Mouse (Mus musculus): ENCODE data around the gene Grk2. TPM values are rescaled to one million over a fixed set of nuclear protein-coding genes. Genes with fewer than 3 reads are reported as not detected.
"Not testable (repeated sequence)": the region's sequence is repeated elsewhere in the genome, so short reads cannot be mapped to it uniquely, and the experiment has no call there.

The Grk2 gene
- polyA plus RNA-seq, 1 experiment from 2014 or later, result 74.9 TPM

DNA sequence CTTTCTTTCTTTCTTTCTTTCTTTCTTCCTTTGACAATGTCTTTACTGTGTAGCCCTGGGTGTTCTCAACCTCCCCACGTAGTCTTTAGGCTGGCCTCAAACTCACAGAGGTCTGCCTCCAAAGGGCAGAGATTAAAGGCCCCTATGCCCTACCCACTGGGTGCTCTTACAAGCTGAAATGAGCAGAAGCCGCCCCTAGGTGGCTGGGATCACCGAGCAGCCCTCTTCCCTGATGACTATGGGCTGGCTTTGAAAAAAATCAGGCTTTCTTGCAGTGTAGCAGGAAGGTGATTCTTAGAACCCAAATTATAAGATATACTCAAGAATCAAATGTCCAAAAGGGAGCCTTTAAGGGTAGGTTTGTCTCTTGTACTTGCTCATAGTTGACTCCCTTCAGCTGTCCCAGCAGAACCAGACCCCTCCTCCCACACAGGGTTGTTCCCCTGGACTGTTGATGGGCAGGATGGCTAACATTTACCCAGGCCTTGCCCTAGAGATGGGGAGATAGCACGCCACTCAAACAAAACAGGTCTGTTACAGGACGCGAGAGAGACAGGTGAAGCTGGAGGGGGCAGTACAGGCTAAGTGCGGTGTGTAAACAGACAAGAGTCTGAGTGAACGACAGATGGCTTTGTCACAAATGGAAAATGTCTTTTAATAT is 44.9 kb downstream of the Grk2 start:
- in situ Hi-C loops (cut with MboI; ENCODE audit: low pct_unique_long_range_greater_than_20kb), result no loop called here
- ATAC-seq (no peak), DNase-seq (ENCODE audit: low read depth, low spot score) (no peak)
- CTCF ChIA-PET, result interaction anchor here (1.2 to 1.5 kb wide), 2 partner anchors 23 to 54 kb away, joined by 3 to 4 read pairs; no protein-coding TSS in a partner anchor
- no peaks in the 10 kb centered on the region for H3K27me3 ChIP-seq
- TF ChIP-seq CTCF (IDR thresholded peaks at IDR 0.05), result no peak
- POLR2A ChIA-PET, result interaction anchor here (0.6 kb wide), 1 partner anchor 47 kb away, joined by 3 read pairs; the partner anchor contains the start of gene AC109138.7

DNA sequence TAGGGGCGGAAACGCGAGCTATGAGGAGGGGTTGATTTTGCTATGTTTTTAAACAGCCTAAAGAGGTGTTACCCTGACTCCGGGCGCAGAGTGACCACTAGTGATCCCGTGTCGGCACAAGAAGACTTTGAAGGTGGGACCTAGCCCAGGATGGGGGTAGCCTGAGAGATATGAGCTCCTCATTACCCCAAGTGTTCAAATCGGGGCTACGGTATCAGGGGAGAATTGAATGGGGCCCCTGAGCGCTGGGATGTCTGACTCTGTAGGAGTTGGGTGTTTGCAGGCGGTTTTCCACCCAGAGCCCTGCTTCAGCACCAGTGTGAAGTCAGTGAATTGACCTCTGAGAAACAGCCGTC is 48.1 kb downstream of the Grk2 start:
- no peak for TF ChIP-seq CTCF (IDR thresholded peaks at IDR 0.05)
- ATAC-seq (peak; percentile 8), DNase-seq (ENCODE audit: low read depth, low spot score) (no peak)
- in situ Hi-C loops (cut with MboI; ENCODE audit: low pct_unique_long_range_greater_than_20kb), result loop anchor here (5.0 to 10.0 kb wide), 2 partner anchors 54 to 157 kb away; no protein-coding TSS in a partner anchor
- ChIA-PET CTCF (interaction anchor here (0.7 to 3.0 kb wide), 18 partner anchors 9 to 232 kb away, joined by 3 to 12 read pairs (median 4); partner anchors contain the start of genes Grk2 and Ssh3), POLR2A (interaction anchor here (0.7 to 1.4 kb wide), 3 partner anchors 25 to 48 kb away, joined by 4 to 6 read pairs (median 4); partner anchors contain the start of gene Ankrd13d)
- no peaks in the 10 kb centered on the region for H3K27me3 ChIP-seq

DNA sequence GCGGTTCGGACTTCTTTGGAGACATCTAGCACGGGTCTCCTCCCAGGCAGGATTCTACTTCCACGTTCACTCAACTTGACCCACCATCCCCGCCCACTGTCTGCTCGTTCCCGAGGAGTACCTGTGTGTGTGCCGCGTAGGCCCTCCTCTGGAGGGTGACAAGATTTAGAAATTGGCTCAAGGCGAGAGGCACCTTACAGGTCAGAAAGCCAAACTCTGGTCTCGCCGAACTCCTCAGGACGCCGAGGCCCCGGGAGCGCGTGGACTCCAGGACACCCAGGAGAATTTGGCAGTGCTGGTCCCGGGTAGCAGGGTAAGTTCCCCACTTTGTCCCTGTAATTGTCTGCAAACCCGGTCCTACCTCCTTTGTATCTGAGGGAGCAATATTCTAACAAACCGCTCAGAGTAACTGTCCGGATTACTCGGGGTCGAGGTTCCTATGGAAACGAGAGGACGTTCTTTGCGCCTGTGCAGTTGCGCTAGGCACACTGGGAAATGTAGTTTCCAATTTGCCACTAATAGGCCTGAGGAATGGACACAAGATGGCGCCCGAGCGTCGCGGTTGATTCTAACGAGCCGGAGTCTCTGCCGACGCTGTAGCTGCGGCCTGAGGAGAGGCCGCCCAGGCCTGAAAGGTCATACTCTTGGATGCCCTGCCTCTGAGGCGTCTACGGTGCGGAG is 48.7 kb downstream of the Grk2 start:
- ChIA-PET CTCF (interaction anchor here (0.7 to 3.0 kb wide), 18 partner anchors 9 to 184 kb away, joined by 3 to 12 read pairs (median 4); partner anchors contain the start of genes Grk2 and Ssh3), POLR2A (interaction anchor here (0.6 to 1.4 kb wide), 5 partner anchors 20 to 58 kb away, joined by 3 to 6 read pairs (median 4); partner anchors contain the start of gene Ankrd13d)
- H3K27me3 ChIP-seq, result no peaks in the 10 kb centered on the region
- in situ Hi-C loops (cut with MboI; ENCODE audit: low pct_unique_long_range_greater_than_20kb), result loop anchor here (5.0 to 10.0 kb wide), 2 partner anchors 55 to 157 kb away; no protein-coding TSS in a partner anchor
- peak; percentile 85 for ATAC-seq
- DNase-seq (ENCODE audit: low read depth, low spot score), result peak; percentile 91
- peak; percentile 98 for TF ChIP-seq CTCF (IDR thresholded peaks at IDR 0.05)

DNA sequence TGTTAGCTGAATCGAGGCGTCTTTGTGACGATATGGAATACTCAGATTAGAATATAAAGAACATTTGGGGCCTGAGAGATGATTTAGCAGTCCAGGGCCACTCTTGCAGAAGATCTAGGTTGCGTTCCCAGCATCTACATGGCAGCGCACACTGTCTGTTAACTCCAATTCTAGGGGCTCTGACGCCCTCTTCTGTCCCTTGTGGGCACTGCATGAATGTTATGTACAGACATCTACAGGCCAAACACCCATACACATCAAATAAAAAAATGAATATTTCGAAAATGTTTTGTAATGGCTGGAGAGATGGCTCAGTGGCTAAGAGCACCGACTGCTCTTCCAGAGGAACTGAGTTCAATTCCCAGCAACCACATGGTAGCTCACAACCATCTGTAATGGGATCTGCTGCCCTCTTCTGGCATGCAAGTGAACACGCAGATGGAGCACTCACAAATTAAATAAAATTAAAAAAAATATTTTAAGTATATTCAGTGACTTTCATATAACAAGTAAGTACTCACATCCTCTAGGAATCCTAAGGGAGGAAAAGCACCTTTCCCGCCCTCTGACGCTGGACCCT is 50.3 kb downstream of the Grk2 start:
- ChIA-PET CTCF (interaction anchor here (0.9 to 3.0 kb wide), 8 partner anchors 11 to 68 kb away, joined by 3 to 16 read pairs (median 6); no protein-coding TSS in a partner anchor), POLR2A (no interaction called here)
- TF ChIP-seq CTCF (IDR thresholded peaks at IDR 0.05), result peak; percentile 71
- ATAC-seq, result no peak
- H3K27me3 ChIP-seq, result no peaks in the 10 kb centered on the region
- DNase-seq (ENCODE audit: low read depth, low spot score), result no peak
- in situ Hi-C loops (cut with MboI; ENCODE audit: low pct_unique_long_range_greater_than_20kb), result loop anchor here (5.0 to 10.0 kb wide), 2 partner anchors 57 to 159 kb away; no protein-coding TSS in a partner anchor

DNA sequence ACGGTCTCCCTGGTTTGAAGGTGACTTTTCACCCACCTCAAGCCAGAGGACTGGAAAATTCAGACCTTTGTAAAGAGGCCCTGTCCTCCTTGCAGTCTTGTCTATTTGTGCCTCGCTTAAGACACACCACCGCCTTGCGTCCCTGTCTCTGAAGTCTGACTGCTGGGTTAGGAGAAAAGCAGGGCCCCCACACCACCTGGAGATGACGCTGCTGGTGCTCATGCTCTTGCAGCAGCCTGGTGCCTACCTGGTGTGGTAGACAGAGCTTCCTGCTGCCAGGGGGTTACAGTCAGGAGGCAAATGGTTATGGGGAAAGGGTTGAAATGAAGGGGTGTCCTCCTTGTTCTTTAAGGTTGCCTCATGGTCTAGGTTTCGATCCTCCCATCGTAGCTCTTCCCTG is 51.8 kb downstream of the Grk2 start:
- ChIA-PET CTCF (interaction anchor here (0.7 to 2.8 kb wide), 8 partner anchors 9 to 57 kb away, joined by 3 to 16 read pairs (median 6); no protein-coding TSS in a partner anchor), POLR2A (interaction anchor here (0.5 to 2.1 kb wide), 3 partner anchors 17 to 42 kb away, joined by 3 to 6 read pairs (median 6); no protein-coding TSS in a partner anchor)
- no peak for TF ChIP-seq CTCF (IDR thresholded peaks at IDR 0.05)
- no peaks in the 10 kb centered on the region for H3K27me3 ChIP-seq
- DNase-seq (ENCODE audit: low read depth, low spot score) (no peak), ATAC-seq (no peak)
- in situ Hi-C loops (cut with MboI; ENCODE audit: low pct_unique_long_range_greater_than_20kb), result loop anchor here (10.0 kb wide), 1 partner anchor 161 kb away; no protein-coding TSS in a partner anchor

DNA sequence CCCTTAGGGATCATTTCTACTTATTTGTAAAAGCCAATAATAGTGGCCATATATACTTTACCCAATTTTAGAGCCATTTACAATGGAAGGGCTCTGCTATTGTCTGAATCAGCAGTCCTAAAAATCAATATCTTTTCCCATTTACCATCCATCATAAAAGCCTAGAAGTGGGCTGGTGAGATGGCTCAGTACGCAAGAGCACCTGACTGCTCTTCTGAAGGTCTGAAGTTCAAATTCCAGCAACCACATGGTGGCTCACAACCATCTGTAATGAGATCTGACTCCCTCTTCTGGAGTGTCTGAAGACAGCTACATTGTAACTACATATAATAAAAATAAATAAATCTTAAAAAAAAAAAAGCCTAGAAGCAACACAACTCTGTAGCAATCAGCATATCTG is 57.3 kb downstream of the Grk2 start:
- ChIA-PET POLR2A (interaction anchor here (0.7 to 1.8 kb wide), 2 partner anchors 37 to 42 kb away, joined by 3 to 4 read pairs; no protein-coding TSS in a partner anchor), CTCF (interaction anchor here (0.7 to 2.6 kb wide), 7 partner anchors 9 to 244 kb away, joined by 3 to 8 read pairs (median 3); no protein-coding TSS in a partner anchor)
- ATAC-seq; DNase-seq (ENCODE audit: low read depth, low spot score); H3K27me3 ChIP-seq: not testable (repeated sequence)
- peak; percentile 25 for TF ChIP-seq CTCF (IDR thresholded peaks at IDR 0.05)
- in situ Hi-C loops (cut with MboI; ENCODE audit: low pct_unique_long_range_greater_than_20kb), result loop anchor here (5.0 kb wide), 1 partner anchor 46 kb away; the partner anchor contains the start of gene Rad9a

DNA sequence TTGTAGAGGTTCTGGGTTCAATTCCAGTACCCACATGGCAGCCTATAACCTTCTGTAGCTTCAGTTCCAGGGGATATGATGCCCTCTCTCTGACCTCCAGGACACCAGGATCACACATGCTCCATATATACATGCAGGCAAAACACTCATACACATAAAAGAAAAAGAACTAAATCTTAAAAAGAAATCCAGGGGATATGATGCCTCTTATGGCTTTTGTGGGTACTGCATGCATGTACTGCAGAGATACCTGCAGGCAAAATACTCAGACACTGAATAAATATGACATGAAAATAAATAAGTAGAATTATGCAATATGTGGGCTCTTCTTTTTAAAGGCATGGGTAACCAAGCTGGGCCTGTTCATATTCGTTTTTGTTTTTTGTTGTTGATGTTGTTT is 59.0 kb downstream of the Grk2 start:
- ChIA-PET CTCF (interaction anchor here (2.6 to 3.2 kb wide), 2 partner anchors 19 to 40 kb away, joined by 8 to 10 read pairs; no protein-coding TSS in a partner anchor), POLR2A (interaction anchor here (1.0 kb wide), 1 partner anchor 51 kb away, joined by 3 read pairs; no protein-coding TSS in a partner anchor)
- no peak for DNase-seq (ENCODE audit: low read depth, low spot score)
- ATAC-seq, result no peak
- peak; percentile 51 for TF ChIP-seq CTCF (IDR thresholded peaks at IDR 0.05)
- H3K27me3 ChIP-seq, result no peaks in the 10 kb centered on the region
- in situ Hi-C loops (cut with MboI; ENCODE audit: low pct_unique_long_range_greater_than_20kb), result loop anchor here (5.0 kb wide), 1 partner anchor 45 kb away; the partner anchor contains the start of gene Rad9a

DNA sequence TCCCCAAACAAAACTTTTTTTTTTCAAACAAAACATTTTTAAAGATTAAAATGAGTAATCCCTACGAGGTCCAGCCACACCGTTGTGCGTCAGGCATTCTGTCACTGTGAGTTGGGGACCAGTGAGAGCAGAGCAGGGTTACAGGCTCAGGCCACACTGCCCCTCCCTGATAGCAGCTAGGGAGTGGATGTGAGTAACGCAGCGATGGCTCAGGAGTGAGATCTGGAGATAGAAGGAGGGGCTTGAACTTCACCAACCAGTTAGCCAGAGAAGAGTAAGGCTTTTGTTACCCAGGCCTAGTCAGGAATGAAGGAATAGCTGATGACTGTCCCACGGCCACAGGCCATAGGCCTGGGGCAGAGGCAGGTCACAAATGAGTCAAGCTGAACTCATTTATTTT is 61.2 kb downstream of the Grk2 start:
- in situ Hi-C loops (cut with MboI; ENCODE audit: low pct_unique_long_range_greater_than_20kb), result loop anchor here (5.0 kb wide), 1 partner anchor 42 kb away; the partner anchor contains the start of gene Rad9a
- no peak for TF ChIP-seq CTCF (IDR thresholded peaks at IDR 0.05)
- CTCF ChIA-PET, result interaction anchor here (1.7 to 3.2 kb wide), 2 partner anchors 10 to 17 kb away, joined by 6 to 10 read pairs; no protein-coding TSS in a partner anchor
- POLR2A ChIA-PET, result interaction anchor here (0.8 kb wide), 1 partner anchor 13 kb away, joined by 4 read pairs; the partner anchor contains the start of gene Pold4
- ATAC-seq (no peak), DNase-seq (ENCODE audit: low read depth, low spot score) (no peak)
- no peaks in the 10 kb centered on the region for H3K27me3 ChIP-seq

DNA sequence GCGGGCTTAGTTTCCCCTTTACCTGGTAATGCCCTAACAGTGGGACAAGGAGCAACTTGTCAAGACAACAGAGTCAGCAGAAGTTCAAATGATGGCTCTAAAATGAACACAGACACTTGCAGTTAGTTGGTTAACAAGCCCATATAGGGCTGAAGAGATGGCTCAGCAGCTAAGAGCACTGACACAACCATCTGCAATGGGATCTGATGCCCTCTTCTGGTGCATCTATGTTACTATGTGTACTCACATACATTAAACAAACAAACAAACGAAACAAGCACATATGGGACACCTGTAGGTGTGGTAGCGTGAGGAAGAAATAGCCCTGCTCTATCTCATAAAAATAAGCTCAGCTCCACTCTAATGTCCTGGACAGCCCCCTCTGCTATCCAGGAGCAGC is 63.6 kb downstream of the Grk2 start:
- no peak for ATAC-seq
- no peaks in the 10 kb centered on the region for H3K27me3 ChIP-seq
- ChIA-PET CTCF (interaction anchor here (1.0 to 2.4 kb wide), 9 partner anchors 10 to 43 kb away, joined by 3 to 17 read pairs (median 5); partner anchors contain the start of gene Pold4), POLR2A (interaction anchor here (1.0 kb wide), 2 partner anchors 14 to 15 kb away, joined by 3 to 4 read pairs; no protein-coding TSS in a partner anchor)
- peak; percentile 44 for TF ChIP-seq CTCF (IDR thresholded peaks at IDR 0.05)
- no peak for DNase-seq (ENCODE audit: low read depth, low spot score)
- in situ Hi-C loops (cut with MboI; ENCODE audit: low pct_unique_long_range_greater_than_20kb), result no loop called here

All from Patski (cell line).